Mouse (Mus musculus): ENCODE data around the gene Adamts18. TPM values are rescaled to one million over a fixed set of nuclear protein-coding genes. Genes with fewer than 3 reads are reported as not detected.

Adamts18 gene
- polyA plus RNA-seq, 1 experiment from 2014 or later, result 7.9 TPM

GRCm38 (mm10) chr8:113753153-113753552 is 95.4 kb downstream of the Adamts18 start:
- Histone ChIP-seq H3K4me3 (replicated peaks) (no peak overlapping the region), H3K4me1 (no peaks in the 10 kb centered on the region), H3K9me3 (replicated peaks) (no peaks in the 10 kb centered on the region), H3K36me3 (no peaks in the 10 kb centered on the region), H3K9ac (no peak overlapping the region), H3K4me2 (replicated peaks) (no peak overlapping the region), H3K27ac (replicated peaks) (no peak overlapping the region), H3K27me3 (no peaks in the 10 kb centered on the region)
- ATAC-seq (ENCODE audit: insufficient number of reproducible peaks, low FRiP score, low TSS enrichment, low read depth), result no peak
- WGBS, result 84% methylated on average over 2 of the region's 2 CpGs

GRCm38 (mm10) chr8:113752349-113752748 is 96.2 kb downstream of the Adamts18 start:
- Histone ChIP-seq H3K27me3 (no peaks in the 10 kb centered on the region), H3K27ac (replicated peaks) (no peak overlapping the region), H3K9ac (no peak overlapping the region), H3K4me3 (replicated peaks) (no peak overlapping the region), H3K9me3 (replicated peaks) (no peaks in the 10 kb centered on the region), H3K4me2 (replicated peaks) (no peak overlapping the region), H3K36me3 (no peaks in the 10 kb centered on the region), H3K4me1 (no peaks in the 10 kb centered on the region)
- no peak for ATAC-seq (ENCODE audit: insufficient number of reproducible peaks, low FRiP score, low TSS enrichment, low read depth)
- 73% methylated on average over 3 of the region's 3 CpGs for WGBS

DNA sequence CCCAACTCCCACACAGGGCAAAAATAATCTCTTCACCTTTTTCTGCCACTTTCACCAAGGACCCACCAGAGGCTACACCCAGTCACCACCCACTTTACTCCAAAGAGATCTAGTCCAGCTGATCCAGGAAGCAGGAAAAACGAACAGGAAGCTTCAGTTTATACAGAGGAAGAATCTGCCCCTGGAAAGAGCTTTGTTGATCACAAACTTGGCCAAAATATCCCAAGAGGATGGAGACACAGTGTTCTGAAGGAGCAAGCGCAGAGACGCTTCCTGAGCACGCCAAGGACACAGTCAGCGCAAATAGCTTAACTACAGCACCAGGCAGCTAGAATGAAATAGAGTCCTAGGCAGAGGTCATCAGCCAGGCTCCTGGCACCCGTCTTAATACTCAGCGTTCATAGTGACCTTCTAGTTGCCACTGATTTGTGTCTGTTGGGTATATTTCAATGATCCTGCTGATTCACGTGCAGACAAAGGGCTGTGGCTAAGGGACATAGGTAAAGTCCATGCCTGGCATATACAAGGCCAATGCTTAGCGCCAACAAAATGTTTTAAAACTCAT is 113.0 kb downstream of the Adamts18 start:
- Histone ChIP-seq H3K27ac (replicated peaks) (no peak overlapping the region), H3K4me3 (replicated peaks) (no peak overlapping the region), H3K9me3 (replicated peaks) (no peaks in the 10 kb centered on the region), H3K9ac (no peak overlapping the region), H3K27me3 (no peaks in the 10 kb centered on the region), H3K4me1 (no peaks in the 10 kb centered on the region), H3K36me3 (no peaks in the 10 kb centered on the region), H3K4me2 (replicated peaks) (no peak overlapping the region)
- no peak for ATAC-seq (ENCODE audit: insufficient number of reproducible peaks, low FRiP score, low TSS enrichment, low read depth)
- 77% methylated on average over 9 of the region's 9 CpGs for WGBS

GRCm38 (mm10) chr8:113725331-113725730 is 123.2 kb downstream of the Adamts18 start:
- no peaks in the 10 kb centered on the region for H3K27me3 ChIP-seq
- no peak overlapping the region for H3K27ac ChIP-seq (replicated peaks)
- no peak overlapping the region for H3K4me3 ChIP-seq (replicated peaks)
- 33% methylated on average over 8 of the region's 8 CpGs for WGBS
- H3K4me1 ChIP-seq, result no peaks in the 10 kb centered on the region
- H3K9ac ChIP-seq, result no peak overlapping the region
- H3K4me2 ChIP-seq (replicated peaks), result no peak overlapping the region
- ATAC-seq (ENCODE audit: insufficient number of reproducible peaks, low FRiP score, low TSS enrichment, low read depth), result no peak
- H3K9me3 ChIP-seq (replicated peaks), result no peaks in the 10 kb centered on the region
- no peaks in the 10 kb centered on the region for H3K36me3 ChIP-seq

DNA sequence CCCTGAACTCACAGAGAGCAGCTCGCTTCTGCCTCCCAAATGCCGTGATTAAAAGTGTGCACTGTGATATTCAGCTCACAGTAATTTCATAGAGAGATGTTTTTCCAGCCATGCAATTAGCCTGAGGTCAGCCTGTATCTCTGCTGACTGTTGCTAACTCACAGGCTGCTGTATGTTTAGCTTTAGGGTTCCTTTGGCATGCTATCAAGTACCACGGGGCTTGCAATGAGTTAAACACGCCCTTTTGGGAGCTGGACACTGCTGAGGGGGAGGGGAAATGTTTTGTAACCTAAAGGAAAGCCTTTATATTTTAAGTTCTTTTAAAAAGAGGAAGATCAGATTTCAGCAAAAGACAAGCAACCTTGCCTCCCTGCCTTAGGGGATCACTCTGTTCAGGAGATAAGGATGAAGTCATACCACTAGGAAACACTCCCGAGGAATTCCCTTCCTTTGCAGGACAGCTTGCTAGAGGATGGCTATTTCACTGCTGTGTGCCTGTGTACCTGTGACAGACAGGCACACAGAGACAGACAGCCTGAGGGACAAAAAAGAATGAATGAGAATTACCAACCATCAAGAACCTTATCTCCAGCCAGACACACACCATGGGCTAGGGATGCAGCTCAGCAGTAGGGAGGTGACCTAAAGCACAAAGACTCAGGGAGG is 124.5 kb downstream of the Adamts18 start:
- H3K4me2 ChIP-seq (replicated peaks), result no peak overlapping the region
- no peaks in the 10 kb centered on the region for H3K4me1 ChIP-seq
- H3K27me3 ChIP-seq, result no peaks in the 10 kb centered on the region
- H3K36me3 ChIP-seq, result no peaks in the 10 kb centered on the region
- no peak overlapping the region for H3K9ac ChIP-seq
- ATAC-seq (ENCODE audit: insufficient number of reproducible peaks, low FRiP score, low TSS enrichment, low read depth), result no peak; the same call in 1 of the 2 replicates
- no peak overlapping the region for H3K27ac ChIP-seq (replicated peaks)
- H3K9me3 ChIP-seq (replicated peaks), result no peaks in the 10 kb centered on the region
- 30% methylated on average over 5 of the region's 5 CpGs for WGBS
- no peak overlapping the region for H3K4me3 ChIP-seq (replicated peaks)

- ATAC-seq (ENCODE audit: insufficient number of reproducible peaks, low FRiP score, low TSS enrichment, low read depth), result no peak
- WGBS, result 72% methylated on average over 13 of the region's 13 CpGs
- Histone ChIP-seq H3K4me2 (replicated peaks) (no peak overlapping the region), H3K4me3 (replicated peaks) (no peak overlapping the region), H3K4me1 (no peaks in the 10 kb centered on the region), H3K9ac (no peak overlapping the region), H3K36me3 (no peaks in the 10 kb centered on the region), H3K27ac (replicated peaks) (no peak overlapping the region), H3K27me3 (no peaks in the 10 kb centered on the region), H3K9me3 (replicated peaks) (no peaks in the 10 kb centered on the region)
Measured at GRCm38 (mm10) chr8:113721459-113721858, 127.1 kb downstream of the Adamts18 start.

DNA sequence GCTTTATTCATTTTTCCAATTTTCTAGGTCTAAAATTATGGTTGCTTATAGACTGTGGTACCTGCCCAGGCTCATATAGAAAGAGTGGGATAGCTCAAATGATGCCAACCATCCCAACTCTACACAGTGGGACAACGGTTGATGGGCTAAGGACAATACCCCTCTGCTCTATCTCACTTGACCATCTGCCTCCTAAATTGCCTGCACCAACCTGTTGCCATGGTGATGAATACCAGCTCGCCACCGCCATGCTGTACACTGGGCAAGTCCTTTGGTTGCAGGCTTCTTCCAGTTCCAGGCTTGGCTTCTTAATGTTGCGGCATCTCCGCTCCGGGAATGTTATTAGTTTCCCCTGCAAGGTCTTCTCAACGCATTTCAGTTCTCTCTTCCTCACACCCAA is 143.6 kb downstream of the Adamts18 start:
- 82% methylated on average over 7 of the region's 7 CpGs for WGBS
- Histone ChIP-seq H3K9ac (no peak overlapping the region), H3K9me3 (replicated peaks) (no peaks in the 10 kb centered on the region), H3K4me1 (no peaks in the 10 kb centered on the region), H3K27me3 (no peaks in the 10 kb centered on the region), H3K4me3 (replicated peaks) (no peak overlapping the region), H3K4me2 (replicated peaks) (no peak overlapping the region), H3K36me3 (no peaks in the 10 kb centered on the region), H3K27ac (replicated peaks) (no peak overlapping the region)
- ATAC-seq (ENCODE audit: insufficient number of reproducible peaks, low FRiP score, low TSS enrichment, low read depth), result no peak

GRCm38 (mm10) chr8:113691622-113692343 is 156.8 kb downstream of the Adamts18 start:
- no peak for ATAC-seq (ENCODE audit: insufficient number of reproducible peaks, low FRiP score, low TSS enrichment, low read depth)
- H3K4me2 ChIP-seq (replicated peaks), result no peak overlapping the region

GRCm38 (mm10) chr8:113688543-113688915 is 160.0 kb downstream of the Adamts18 start:
- WGBS, result 88% methylated on average over 8 of the region's 8 CpGs

More at GRCm38 (mm10) chr8:113691622-113692343, 156.8 kb downstream of the Adamts18 start:
- Histone ChIP-seq H3K36me3 (no peaks in the 10 kb centered on the region), H3K4me1 (peaks cover 8% of the 10 kb centered on the region), H3K9ac (no peak overlapping the region), H3K4me3 (replicated peaks) (no peak overlapping the region), H3K27ac (replicated peaks) (no peak overlapping the region), H3K9me3 (replicated peaks) (no peaks in the 10 kb centered on the region), H3K27me3 (no peaks in the 10 kb centered on the region)
- 61% methylated on average over 14 of the region's 14 CpGs for WGBS

GRCm38 (mm10) chr8:113687889-113688542 is 160.5 kb downstream of the Adamts18 start:
- Histone ChIP-seq H3K27ac (replicated peaks) (no peak overlapping the region), H3K9ac (no peak overlapping the region), H3K36me3 (no peaks in the 10 kb centered on the region), H3K4me2 (replicated peaks) (no peak overlapping the region; the same call in 1 of the 2 replicates), H3K9me3 (replicated peaks) (no peaks in the 10 kb centered on the region), H3K4me3 (replicated peaks) (no peak overlapping the region), H3K4me1 (peaks cover 8% of the 10 kb centered on the region), H3K27me3 (no peaks in the 10 kb centered on the region)
- no peak for ATAC-seq (ENCODE audit: insufficient number of reproducible peaks, low FRiP score, low TSS enrichment, low read depth)
- 49% methylated on average over 17 of the region's 17 CpGs for WGBS

More at GRCm38 (mm10) chr8:113688543-113688915, 160.0 kb downstream of the Adamts18 start:
- Histone ChIP-seq H3K36me3 (no peaks in the 10 kb centered on the region), H3K27ac (replicated peaks) (no peak overlapping the region), H3K9ac (no peak overlapping the region), H3K4me2 (replicated peaks) (no peak overlapping the region), H3K4me3 (replicated peaks) (no peak overlapping the region), H3K27me3 (no peaks in the 10 kb centered on the region), H3K9me3 (replicated peaks) (no peaks in the 10 kb centered on the region), H3K4me1 (peaks cover 8% of the 10 kb centered on the region)
- ATAC-seq (ENCODE audit: insufficient number of reproducible peaks, low FRiP score, low TSS enrichment, low read depth), result no peak

DNA sequence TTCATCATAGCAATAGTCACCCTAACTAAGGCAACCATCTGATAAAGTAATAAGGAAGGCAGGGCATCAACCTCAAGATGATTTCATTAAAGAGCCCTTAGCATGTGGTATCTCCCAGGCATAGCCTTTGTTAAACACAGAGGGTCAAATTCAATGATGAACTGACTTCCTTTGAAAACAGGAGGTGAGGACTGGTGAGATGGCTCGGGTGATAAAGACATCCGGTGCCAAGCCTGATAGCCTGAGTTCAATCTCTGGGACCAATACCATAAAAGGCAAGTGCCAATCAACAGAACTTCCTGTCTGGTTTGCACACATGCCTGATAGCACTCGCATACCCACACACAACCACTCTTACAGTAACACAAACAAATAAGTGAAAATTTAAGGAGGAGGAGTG is 169.2 kb downstream of the Adamts18 start:
- Histone ChIP-seq H3K4me3 (replicated peaks) (no peak overlapping the region), H3K4me2 (replicated peaks) (no peak overlapping the region), H3K27ac (replicated peaks) (no peak overlapping the region), H3K4me1 (0 out of 2 replicates have a peak, but pooled peaks cover 2% of the 10 kb centered on the region), H3K36me3 (no peaks in the 10 kb centered on the region), H3K9me3 (replicated peaks) (no peaks in the 10 kb centered on the region), H3K27me3 (no peaks in the 10 kb centered on the region), H3K9ac (no peak overlapping the region)
- WGBS, result 63% methylated on average over 3 of the region's 3 CpGs
- no peak for ATAC-seq (ENCODE audit: insufficient number of reproducible peaks, low FRiP score, low TSS enrichment, low read depth)

Data from embryonic facial prominence, embryonic 15.5 days (tissue).